Mouse (Mus musculus) left cerebral cortex, postnatal 36 days (tissue): ENCODE results near the gene 1700066M21Rik. TPM values are rescaled to one million over a fixed set of nuclear protein-coding genes. Genes with fewer than 3 reads are reported as not detected.

Source experiments
- DNase-seq, 2 experiments: peaks; one replicate each; pipeline ENCODE4 v3.0.0; 2021 to 2022; ENCODE audit warnings: low spot score in 2 of 2, mixed read lengths in 1 of 2
- intact Hi-C: fragments of 180-260 bp; cut with DNase I; formaldehyde crosslinking; loops from one replicate; pipeline ENCODE4 v1.15.1; 2025
- total RNA-seq, 2 experiments: library from RNA; stranded (reverse); gene quantifications; 2 replicates each; pipeline ENCODE4 v1.2.3; 2021

Gene 1700066M21Rik
- total RNA-seq: 10 to 100 TPM; 21.9 to 23.4 TPM

DNA sequence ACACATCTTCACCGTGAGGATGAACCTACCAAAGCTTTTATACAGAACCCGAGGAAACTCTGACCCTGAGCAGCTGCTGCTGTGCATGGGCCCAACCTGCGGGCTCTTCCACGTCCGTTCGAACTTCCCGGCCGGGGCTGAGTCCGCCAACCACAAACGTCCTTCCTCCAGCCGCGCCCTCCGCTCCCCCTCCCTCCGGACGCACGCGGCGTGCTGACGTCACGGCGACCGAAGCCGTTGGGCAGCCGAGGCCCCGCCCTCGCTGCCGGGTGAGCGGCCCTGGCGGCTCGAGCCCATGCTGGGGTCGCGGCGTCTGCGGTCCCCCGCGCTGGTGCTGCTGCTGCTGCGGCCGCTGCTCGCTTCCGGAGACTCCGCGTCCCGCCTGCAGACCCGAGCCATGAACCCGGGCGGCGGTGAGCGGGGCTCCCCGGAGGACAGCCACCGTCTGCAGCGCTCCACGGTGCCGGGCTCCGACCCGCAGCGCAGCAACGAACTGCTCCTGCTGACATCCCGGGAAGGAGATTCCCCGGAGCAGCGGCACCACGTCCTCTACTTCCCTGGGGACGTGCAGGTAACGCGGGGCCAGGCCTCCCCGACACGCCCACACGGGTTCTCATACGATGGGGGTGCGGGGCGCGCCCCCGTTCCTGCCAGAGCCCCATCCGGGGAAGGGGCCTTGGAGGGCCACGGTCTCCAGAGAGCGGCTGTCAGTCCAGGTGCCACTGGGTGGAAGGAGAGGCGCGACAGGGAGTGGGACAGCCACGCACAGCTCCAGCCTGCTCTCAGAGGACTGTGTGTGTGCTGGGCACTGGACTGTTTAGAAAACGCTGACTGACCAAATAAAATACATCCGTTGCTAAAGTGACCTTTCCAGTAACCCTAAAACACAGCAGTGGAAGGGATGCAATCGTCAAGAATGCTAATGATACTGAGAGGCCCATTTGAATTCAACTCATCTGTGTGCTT is at the start of gene 1700066M21Rik:
1700066M21Rik (plus strand) TSS at position 245 of the 966 bp plus-strand sequence.
- intact Hi-C loops: no loop called here
- peak; percentile 93 to 94 for DNase-seq

DNA sequence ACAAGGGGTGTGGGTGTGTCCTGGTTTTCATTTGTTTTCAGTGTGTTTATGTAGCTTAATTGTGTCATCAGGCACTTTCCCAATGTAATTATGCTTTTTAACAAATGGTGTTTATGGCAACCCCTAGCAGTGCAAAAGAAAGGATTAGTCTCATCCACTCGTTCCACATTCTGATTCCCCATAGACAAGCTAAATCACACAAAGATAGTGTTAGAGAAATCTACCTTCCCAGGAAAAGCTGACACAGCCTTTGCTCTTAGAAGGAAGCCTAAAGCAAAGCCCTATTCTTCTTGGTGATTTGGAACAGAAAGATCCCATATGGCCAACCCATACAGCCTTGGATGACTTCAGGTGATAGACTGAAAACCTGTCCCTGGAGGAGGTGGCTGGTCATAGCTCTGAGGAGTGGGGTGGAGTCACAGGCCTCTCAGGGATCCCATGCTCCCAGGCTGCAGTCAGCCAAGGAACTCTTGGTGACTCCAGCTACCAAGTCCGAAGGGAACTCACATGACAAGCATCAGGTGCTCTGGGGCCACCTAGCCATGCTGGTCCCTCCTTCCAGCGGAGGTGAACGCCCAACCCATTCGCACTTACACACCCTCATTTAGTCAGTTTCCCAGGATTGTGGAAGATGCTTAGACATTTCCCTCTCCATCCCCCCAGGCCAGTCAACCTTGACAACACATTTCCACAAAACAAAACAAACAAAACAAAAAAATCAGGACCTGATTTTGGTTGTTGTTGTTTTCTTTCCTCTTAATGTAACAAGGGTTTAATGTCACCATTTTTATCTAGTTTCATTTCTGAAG is 47.9 kb upstream of the 1700066M21Rik start:
- intact Hi-C loops: no loop called here
- no peak for DNase-seq

DNA sequence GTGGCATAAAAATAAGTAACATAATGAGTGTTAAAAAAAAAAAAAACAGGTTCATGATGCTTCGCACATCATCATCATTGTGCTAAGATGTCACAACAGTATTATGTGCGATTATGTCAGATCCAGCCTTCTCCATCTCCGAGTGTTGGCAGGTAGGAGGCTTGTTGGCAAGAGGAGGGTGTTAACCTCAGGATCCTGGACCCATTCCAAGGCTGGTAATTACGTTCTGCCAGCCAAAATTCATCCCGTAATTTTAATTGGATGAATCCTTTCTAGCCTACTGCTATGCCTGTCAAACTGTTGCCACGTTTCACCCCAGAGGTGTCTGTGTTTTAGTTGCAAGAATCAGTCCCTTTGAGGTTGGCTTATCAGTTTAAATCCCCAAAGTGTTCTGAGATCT is 47.2 kb upstream of the 1700066M21Rik start:
- no peak for DNase-seq
- intact Hi-C loops: no loop called here

DNA sequence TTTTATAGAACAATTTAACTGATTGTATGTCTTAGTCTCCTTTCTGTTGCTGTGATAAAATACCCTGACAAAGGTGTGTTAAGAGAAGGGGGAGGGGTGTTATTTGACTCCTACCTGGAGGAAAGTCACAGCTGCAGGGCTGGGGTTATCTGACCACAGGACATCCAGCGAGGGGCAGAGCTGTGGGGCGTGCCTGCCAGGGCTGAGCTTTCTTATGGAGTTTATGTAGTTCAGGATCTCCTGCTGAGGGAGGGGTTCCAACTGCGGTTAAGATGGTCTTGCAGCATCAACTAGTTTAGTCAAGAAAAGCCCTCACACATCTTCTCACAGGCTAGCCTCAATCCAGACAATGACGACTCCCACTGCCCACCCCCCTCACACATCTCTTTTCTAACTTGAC is 45.4 kb upstream of the 1700066M21Rik start:
- no peak for DNase-seq
- intact Hi-C loops: no loop called here

DNA sequence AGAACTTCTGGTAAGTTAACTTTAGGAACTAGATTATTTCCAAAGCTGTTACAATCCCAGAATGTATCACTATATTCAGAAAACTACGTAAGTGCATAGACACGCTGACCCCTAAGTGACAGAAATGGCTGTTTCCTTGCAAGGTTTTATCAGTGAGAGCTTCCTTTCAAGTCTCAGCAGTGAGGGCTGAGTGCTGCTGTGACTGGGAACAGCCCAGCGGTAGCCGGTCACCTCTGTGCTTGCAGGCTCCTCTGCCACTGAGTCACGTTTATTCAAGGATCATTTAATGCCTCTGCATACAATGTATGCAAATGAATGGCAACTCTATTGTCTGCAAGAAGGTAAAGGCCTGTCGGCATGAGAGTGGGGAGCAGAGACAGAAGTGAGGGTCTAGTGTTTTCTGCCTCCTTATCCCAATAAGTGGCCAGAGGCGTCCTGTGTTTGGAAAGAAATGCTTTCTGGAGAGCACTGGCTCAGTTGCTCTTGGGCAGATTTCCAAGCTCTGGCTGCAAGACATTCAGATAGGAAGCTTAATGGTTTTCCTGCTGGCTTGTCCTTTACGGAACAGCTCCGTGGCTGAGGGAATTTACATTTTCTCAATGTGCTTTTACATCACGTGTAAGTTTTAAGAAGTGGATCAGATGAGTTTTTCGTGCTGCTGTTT is 43.7 kb upstream of the 1700066M21Rik start:
- no peak for DNase-seq
- intact Hi-C loops: no loop called here

DNA sequence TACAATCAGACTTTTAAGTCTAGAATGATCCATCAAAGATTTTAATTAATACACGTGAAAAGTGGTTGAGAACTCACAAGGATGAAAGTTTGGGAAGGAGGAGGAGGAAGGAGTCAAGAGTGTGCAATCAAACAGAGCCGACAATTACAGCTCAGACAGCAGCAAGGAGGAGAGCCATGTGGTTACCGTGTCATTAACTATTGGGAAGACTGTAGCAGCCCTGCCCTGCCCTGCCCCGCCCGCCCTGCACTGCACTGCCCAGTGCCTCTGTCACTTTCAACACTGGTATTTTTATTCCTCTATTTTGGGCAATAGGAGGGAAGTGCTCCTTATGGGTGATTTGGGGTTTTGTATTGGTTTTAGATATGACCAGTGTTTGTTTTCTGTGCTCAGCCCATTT is 42.2 kb upstream of the 1700066M21Rik start:
- intact Hi-C loops: loop anchor here (5.0 kb wide), 1 partner anchor 1448 kb away; no protein-coding TSS in a partner anchor
- DNase-seq: no peak

DNA sequence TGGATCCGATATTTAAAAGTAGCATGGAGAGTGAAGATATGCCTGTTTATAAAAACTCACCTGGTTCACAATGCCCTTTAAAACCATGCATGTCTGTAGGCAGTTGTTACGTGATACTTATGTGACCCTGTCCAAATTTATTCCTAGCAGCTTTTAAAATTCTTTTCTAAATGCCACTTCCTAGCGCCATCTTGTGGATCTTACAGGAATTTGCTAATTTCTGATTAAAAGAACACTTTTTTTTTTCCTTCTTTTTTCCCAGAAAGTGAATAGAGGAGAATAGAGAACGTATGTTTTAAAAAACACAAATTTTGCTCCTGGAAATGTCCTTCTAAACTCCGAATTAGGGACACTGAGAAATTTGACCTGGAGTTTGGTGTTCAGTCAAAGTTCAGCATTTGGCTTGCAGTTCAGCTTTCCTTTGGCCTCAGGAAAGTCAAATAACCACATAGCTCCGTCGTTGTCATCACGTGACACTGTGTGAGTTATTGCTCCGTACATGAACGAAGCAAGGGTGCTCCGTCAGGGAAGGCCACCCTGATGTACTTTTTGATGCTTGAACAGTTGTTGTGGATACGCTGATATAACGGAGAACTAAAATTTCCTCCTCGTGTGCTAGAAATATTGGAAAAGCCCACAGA is 38.1 kb upstream of the 1700066M21Rik start:
- intact Hi-C loops: loop anchor here (5.0 kb wide), 1 partner anchor 1452 kb away; no protein-coding TSS in a partner anchor

DNA sequence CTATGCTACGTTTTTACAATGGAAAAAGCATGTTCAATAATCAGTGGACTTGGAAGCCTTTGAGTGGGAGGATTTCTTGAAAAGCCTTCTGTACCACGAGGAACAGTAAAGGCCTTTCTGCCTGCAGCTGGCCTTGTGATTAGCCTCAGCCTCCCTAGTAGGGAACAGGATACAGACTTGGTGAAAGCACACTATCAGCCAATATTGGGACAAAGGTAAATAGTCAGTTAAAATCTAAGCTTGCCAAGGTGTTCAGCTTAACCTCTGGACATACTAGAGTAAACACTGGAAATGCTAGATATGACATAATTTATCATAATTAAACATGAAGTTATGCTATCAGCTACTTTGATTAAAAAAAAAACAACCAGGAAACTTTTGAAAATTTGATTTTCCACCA is 36.2 kb upstream of the 1700066M21Rik start:
- no peak for DNase-seq
- intact Hi-C loops: loop anchor here (10.0 kb wide), 1 partner anchor 356 kb away; no protein-coding TSS in a partner anchor

More for the DNA sequence above, 38.1 kb upstream of the 1700066M21Rik start:
- DNase-seq: no peak

DNA sequence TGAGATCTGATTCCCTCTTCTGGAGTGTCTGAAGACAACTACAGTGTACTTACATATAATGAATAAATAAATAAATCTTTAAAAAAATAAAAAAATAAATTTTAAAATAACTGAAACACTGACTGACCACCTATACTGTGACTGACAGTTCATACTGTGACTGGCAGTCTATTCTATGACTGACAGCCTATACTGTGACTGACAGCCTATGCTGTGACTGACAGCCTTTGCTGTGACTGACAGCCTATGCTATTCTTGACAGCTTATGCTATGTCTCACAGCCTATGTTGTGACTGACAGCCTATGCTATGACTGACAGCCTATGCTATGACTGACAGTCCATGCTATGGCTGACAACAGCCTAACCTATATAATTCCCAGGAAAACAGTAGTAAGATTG is 29.9 kb upstream of the 1700066M21Rik start:
- no peak for DNase-seq
- intact Hi-C loops: loop anchor here (10.0 kb wide), 1 partner anchor 363 kb away; no protein-coding TSS in a partner anchor

DNA sequence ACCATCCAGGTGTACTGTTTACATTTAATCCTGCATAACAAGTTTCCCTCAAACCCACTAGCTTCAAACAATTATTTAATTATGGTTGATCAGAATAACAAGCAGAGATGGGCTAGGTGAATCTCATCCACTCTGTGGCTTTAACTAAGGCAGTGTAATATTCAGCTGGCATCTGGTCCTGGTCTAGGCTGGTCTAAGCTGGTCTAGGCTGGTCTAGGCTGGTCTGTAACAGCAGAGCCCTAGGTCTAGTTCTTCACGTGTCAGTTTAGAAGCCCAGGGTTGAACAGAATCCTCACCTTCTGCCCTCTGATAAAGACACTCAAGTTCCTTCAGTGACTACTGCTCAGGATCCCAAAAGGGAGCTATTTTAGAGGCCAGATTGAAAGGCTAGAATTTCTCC is 25.5 kb upstream of the 1700066M21Rik start:
- DNase-seq: no peak
- intact Hi-C loops: no loop called here

DNA sequence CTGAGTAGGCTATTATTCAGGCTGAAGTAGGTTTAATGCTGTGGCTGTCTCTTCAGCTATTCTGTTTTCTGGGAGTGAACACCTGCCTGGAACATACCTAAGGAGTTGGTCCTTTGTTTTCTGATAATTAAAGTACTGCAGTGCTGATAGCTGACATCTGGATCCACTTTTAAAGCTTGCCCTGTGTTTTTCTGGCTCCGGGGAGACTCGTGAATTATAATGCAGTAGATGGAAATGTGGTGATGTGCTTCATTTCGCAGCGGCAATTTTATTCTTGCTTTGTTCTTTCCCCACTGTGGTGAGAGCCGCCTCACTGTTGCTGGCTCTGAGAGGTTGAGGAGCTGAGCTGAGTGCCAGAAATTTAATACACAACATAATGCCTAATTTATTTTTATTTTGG is 18.9 kb upstream of the 1700066M21Rik start:
- intact Hi-C loops: no loop called here
- no peak for DNase-seq

DNA sequence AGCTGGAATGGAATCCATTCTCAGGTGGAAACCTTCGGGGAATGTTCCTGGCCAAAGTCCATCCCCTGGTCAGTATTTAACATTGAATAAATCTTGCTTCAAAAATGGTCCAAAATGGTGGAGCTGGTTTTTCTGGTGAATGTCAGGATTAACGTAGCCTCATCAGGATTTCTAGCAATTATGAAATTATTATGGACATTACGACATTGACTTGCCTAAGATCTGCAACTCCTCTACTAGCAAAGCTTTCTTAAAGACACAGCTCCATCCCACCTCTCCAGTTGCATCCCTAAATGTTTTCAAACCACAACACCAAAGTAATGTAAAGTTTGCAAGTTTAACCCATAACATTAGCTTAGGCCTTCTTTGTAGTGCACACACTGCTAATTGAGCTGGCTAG is 10.0 kb upstream of the 1700066M21Rik start:
- no peak for DNase-seq
- intact Hi-C loops: no loop called here

DNA sequence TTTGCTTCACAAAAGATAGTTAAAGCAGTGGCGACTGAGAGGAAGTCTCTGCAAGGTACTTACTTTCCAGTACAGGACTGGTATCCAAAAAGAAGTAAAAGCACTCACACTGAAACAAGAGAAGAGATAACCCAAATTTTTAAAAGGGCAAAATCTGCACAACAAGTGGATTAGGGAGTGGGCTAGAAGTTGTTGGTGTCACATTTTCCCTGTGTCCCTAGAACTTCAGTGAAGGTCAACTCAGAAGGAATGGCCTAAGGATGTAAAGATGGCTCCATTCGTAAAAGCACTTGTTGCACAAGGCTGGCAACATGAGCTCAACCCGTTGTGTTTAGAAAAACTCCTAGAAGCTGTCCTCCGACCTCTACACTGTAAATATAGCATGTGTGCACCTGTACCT is 8.3 kb upstream of the 1700066M21Rik start:
- DNase-seq: no peak
- intact Hi-C loops: no loop called here

DNA sequence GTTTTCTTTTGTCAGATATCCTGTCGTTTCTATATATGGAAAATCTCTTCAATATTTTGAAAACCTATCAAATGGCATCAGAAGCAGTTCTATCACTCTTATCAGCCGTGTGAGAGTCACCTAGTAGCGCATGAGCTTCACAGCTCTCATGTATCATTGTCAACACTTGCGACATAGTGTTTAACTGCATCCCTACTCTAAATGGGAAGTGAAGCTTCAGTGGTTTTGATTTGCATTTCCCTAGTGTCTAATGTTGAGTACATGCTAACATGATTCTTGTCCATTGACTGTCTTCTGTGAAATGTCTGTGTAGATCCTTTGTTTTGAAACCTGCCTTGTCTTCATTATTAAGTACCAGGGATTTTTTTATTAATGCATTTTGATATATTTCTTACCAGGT is 7.0 kb upstream of the 1700066M21Rik start:
- intact Hi-C loops: no loop called here
- DNase-seq: no peak

DNA sequence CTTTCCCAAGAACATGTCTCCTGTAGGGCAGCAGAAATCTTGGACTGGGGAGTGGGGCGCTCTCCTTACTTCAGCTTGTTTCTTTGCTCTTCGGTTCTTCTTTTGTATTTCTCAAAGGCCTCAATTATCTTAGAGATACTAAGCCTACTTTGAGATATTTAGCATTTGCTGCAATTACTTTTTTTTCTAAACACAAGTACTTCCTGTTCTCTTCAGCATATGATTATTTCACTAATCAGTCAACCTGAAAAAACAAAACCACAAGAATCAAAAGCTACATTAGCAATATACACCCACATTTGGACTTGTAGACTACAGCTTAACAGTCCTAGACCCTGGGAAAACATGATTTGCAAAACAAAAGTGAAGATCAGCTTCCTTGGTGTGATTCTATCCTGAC is 2.1 kb upstream of the 1700066M21Rik start:
- DNase-seq: no peak
- intact Hi-C loops: no loop called here

DNA sequence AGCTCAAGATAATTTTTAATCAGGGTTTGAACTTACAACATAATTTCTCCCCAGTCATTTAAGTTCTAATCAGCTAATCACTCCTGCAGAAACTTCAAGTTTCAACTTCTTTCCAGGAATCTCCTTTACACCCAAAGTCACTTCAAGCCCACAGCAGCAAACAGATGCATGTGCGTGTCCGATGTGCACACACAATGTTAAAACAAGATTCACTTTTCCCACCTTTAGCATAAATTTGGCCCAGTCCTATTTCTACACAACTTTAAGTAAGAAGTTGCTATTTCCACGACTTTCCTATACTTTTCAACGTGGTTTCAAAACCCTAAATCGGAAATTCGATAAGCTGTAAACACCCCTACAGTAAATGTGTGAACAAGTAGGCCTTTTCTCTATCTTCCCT is 614 bp upstream of the 1700066M21Rik start:
- intact Hi-C loops: no loop called here
- DNase-seq: no peak

DNA sequence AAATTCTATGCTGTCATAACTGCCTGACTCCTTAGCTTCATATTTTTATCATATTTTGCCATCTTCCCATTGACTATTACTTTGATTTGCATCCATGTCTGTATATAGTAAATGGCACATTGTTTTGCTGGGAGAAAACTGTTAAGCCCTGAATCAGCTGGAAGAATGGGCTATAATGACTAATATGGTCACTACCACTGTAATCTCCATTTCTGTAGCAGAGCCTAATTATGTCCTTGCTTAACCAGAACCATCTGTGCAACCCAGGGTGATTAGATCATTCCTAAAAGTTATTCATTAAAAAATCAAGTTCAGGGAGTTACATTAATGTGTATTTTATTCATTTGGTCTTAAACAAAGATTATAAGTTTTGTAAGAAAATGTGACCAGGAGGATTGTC is 9.1 kb downstream of the 1700066M21Rik start:
- intact Hi-C loops: no loop called here
- DNase-seq: no peak

DNA sequence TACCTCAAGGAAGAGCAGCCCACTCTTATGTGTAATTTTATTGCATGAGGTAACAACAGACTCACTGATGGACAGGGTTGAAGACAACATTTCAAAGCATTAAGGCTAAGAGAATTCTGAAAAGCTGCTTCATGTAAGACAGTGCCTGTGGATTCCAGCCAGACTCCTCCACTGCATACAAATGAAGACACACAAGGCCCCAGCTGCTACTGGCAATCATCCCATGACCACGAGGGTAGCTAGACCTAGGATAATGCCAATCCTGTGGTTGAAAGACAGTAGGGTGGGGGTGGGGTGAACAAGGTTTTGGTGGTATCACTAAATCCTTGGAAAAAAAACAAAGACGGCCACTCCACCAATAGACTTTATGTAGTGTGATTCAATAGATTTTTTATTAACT is 10.5 kb downstream of the 1700066M21Rik start:
- DNase-seq: peak in 1 of 2 experiments; percentile 38
- intact Hi-C loops: no loop called here

DNA sequence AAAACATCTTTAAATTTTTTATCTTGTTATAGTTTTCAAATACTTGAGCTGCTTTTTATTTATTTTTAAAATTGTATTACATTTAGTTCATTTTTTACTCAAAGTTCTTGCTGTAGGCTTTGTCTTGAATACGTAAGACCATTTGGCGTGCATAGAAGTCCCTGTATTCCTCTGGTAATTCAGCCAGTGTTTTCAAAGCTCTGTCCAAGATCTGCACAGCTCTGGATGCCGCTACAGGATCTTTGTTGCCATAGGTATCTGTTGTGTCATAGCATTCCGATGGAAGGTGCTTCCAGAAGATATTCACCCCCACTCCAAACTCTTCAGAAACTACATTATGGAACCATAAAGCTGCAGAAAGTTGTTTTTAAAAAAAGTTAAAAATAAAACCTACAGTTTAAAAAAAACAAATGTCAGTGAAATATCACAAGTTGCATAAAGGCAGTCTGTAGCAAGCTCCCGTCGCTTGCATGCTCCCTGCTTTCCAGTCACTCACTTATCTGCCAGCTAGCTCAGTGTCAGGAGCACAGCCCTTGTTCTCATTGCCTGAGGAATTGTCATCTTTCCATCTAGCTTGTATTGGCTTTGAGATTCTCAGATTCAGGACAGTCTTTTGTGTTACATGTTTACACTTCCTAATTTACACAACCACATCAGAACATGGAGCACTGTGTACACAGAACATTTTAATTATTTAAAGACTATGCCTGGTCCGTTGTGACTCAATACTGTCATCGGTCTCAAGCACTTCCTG is 11.2 kb downstream of the 1700066M21Rik start:
- intact Hi-C loops: no loop called here

More for the DNA sequence above, 11.2 kb downstream of the 1700066M21Rik start:
- DNase-seq: no peak
